Comparison of ENCODE assay signal across 16 mouse cellular contexts in genomic region chr15:84687904-84688303, GRCm38 (mm10). TPM values are rescaled to one million over a fixed set of nuclear protein-coding genes. Genes with fewer than 3 reads are reported as not detected.
A peak's percentile ranks its signal among the peaks of the same experiment; 100 is the strongest.
DNase-seq lines count a peak whose midpoint lies in the region; ATAC-seq and TF ChIP-seq lines count a peak whose summit lies in the region.
"Had no signal": no experiment of that assay in that cellular context is flagged by ENCODE, and none has a peak within 500 bp of the region (broad histone marks: within the 10 kb centered on the region; RNA-seq: fewer than 3 reads in every experiment).

No protein-coding gene starts in this region.

- peaks cover 39% of the 10 kb centered on the region for H3K4me1 ChIP-seq in kidney, embryonic 14.5 days (ENCODE audit: control insufficient read depth, insufficient read depth, low read length)
- H3K4me1 ChIP-seq in stomach, embryonic 16.5 days (ENCODE audit: control insufficient read depth, insufficient read depth, low read length) = peaks cover 15% of the 10 kb centered on the region
- no peaks in the 10 kb centered on the region for H3K4me1 ChIP-seq in stomach, postnatal 0 days (replicated peaks; ENCODE audit: control insufficient read depth, insufficient read depth)
- H3K4me1 ChIP-seq in intestine, embryonic 15.5 days (replicated peaks) = peaks cover 26% of the 10 kb centered on the region
- H3K4me1 ChIP-seq: embryonic facial prominence, embryonic 13.5 days; hindbrain, embryonic 15.5 days had no signal

- no peak overlapping the region for H3K4me2 ChIP-seq in kidney, embryonic 14.5 days (replicated peaks; ENCODE audit: low read depth, low read length)
- H3K4me2 ChIP-seq in stomach, embryonic 16.5 days (ENCODE audit: low read depth, low read length) = no peak overlapping the region
- no peak overlapping the region for H3K4me2 ChIP-seq in stomach, postnatal 0 days (replicated peaks; ENCODE audit: low read depth)
- no peak overlapping the region for H3K4me2 ChIP-seq in intestine, embryonic 15.5 days (replicated peaks)
- H3K4me2 ChIP-seq: embryonic facial prominence, embryonic 13.5 days; hindbrain, embryonic 15.5 days; liver, embryonic 15.5 days had no signal

- no peak overlapping the region for H3K4me3 ChIP-seq in kidney, embryonic 14.5 days (ENCODE audit: low read length)
- no peak overlapping the region for H3K4me3 ChIP-seq in stomach, embryonic 16.5 days (replicated peaks; ENCODE audit: low read length)
- no peak overlapping the region for H3K4me3 ChIP-seq in stomach, postnatal 0 days (ENCODE audit: low read depth, low read length)
- H3K4me3 ChIP-seq in intestine, embryonic 15.5 days (replicated peaks) = no peak overlapping the region
- H3K4me3 ChIP-seq: embryonic facial prominence, embryonic 13.5 days; hindbrain, embryonic 15.5 days; liver, embryonic 15.5 days; midbrain, embryonic 10.5 days had no signal

- peaks cover 51% of the 10 kb centered on the region for H3K36me3 ChIP-seq in kidney, embryonic 14.5 days (ENCODE audit: control insufficient read depth, insufficient read depth, low read length)
- peaks cover 4% of the 10 kb centered on the region; the same call in 1 of the 2 replicates for H3K36me3 ChIP-seq in stomach, embryonic 16.5 days (ENCODE audit: control insufficient read depth, insufficient read depth, low read length)
- peaks cover 5% of the 10 kb centered on the region for H3K36me3 ChIP-seq in stomach, postnatal 0 days (ENCODE audit: control insufficient read depth, insufficient read depth, low read length)
- H3K36me3 ChIP-seq in intestine, embryonic 15.5 days = peaks cover 40% of the 10 kb centered on the region

- no peaks in the 10 kb centered on the region for H3K9me3 ChIP-seq in kidney, embryonic 14.5 days (ENCODE audit: control insufficient read depth, low read length)
- no peaks in the 10 kb centered on the region for H3K9me3 ChIP-seq in stomach, embryonic 16.5 days (replicated peaks; ENCODE audit: control insufficient read depth, low read length)
- H3K9me3 ChIP-seq in stomach, postnatal 0 days (ENCODE audit: control insufficient read depth, low read length) = no peaks in the 10 kb centered on the region
- no peaks in the 10 kb centered on the region for H3K9me3 ChIP-seq in intestine, embryonic 15.5 days
- H3K9me3 ChIP-seq: embryonic facial prominence, embryonic 13.5 days; hindbrain, embryonic 15.5 days; liver, embryonic 15.5 days had no signal

- peak; percentile 64 for ATAC-seq in kidney, embryonic 14.5 days (ENCODE audit: low FRiP score, low TSS enrichment)
- no peak for ATAC-seq in stomach, embryonic 16.5 days (ENCODE audit: insufficient read depth, low FRiP score)
- no peak for ATAC-seq in stomach, postnatal 0 days (ENCODE audit: low FRiP score, low TSS enrichment)
- no peak for ATAC-seq in intestine, embryonic 15.5 days

- no peak for TF ChIP-seq EP300 in stomach, postnatal 0 days (optimal IDR thresholded peaks at IDR 0.05)

- TF ChIP-seq CTCF in stomach, postnatal 0 days (IDR thresholded peaks at IDR 0.05; ENCODE audit: low read depth) = no peak

- no peaks in the 10 kb centered on the region for H3K27me3 ChIP-seq in kidney, embryonic 14.5 days (ENCODE audit: control insufficient read depth, insufficient read depth, low read length)
- no peaks in the 10 kb centered on the region for H3K27me3 ChIP-seq in stomach, embryonic 16.5 days (ENCODE audit: control insufficient read depth, insufficient read depth, low read length)
- H3K27me3 ChIP-seq in stomach, postnatal 0 days (ENCODE audit: control insufficient read depth, insufficient read depth, low read length) = no peaks in the 10 kb centered on the region
- no peaks in the 10 kb centered on the region for H3K27me3 ChIP-seq in intestine, embryonic 15.5 days (replicated peaks)
- H3K27me3 ChIP-seq: embryonic facial prominence, embryonic 13.5 days; hindbrain, embryonic 15.5 days; liver, embryonic 15.5 days had no signal

- 28% methylated on average over 14 of the region's 14 CpGs for WGBS in kidney, embryonic 14.5 days
- 55% methylated on average over 14 of the region's 14 CpGs for WGBS in stomach, embryonic 16.5 days
- 50% methylated on average over 14 of the region's 14 CpGs for WGBS in stomach, postnatal 0 days
- 64% methylated on average over 14 of the region's 14 CpGs for WGBS in intestine, embryonic 15.5 days

- H3K9ac ChIP-seq in kidney, embryonic 14.5 days (ENCODE audit: low read depth, low read length) = peak overlapping the region; percentile 18; the same call in 1 of the 2 replicates
- no peak overlapping the region for H3K9ac ChIP-seq in stomach, embryonic 16.5 days (ENCODE audit: low read length)
- no peak overlapping the region for H3K9ac ChIP-seq in stomach, postnatal 0 days (ENCODE audit: low read length)
- H3K9ac ChIP-seq in intestine, embryonic 15.5 days = no peak overlapping the region
- H3K9ac ChIP-seq: embryonic facial prominence, embryonic 13.5 days; hindbrain, embryonic 15.5 days; liver, embryonic 15.5 days had no signal

- DNase-seq in kidney, postnatal 25 days = no peak
- no peak for DNase-seq in stomach, postnatal 0 days (ENCODE audit: low spot score)
- no peak for DNase-seq in left cerebral cortex, postnatal 14 days (ENCODE audit: low spot score in 2 of 2)
- DNase-seq in right cerebral cortex, adult 18-20 months = no peak
- DNase-seq in thymus, postnatal 14 days = no peak
- DNase-seq: cerebellum, adult 2 months; layer of hippocampus, postnatal 36 days; left cerebral cortex, postnatal 4 days had no signal

- intact Hi-C loops in left cerebral cortex, postnatal 14 days (cut with DNase I) = no loop called here

- H3K27ac ChIP-seq in kidney, embryonic 14.5 days (ENCODE audit: low read depth, low read length) = peak overlapping the region; percentile 52
- peak overlapping the region; percentile 20; the same call in 1 of the 2 replicates for H3K27ac ChIP-seq in stomach, embryonic 16.5 days (ENCODE audit: low read length)
- no peak overlapping the region; the same call in 1 of the 2 replicates for H3K27ac ChIP-seq in stomach, postnatal 0 days (replicated peaks)
- H3K27ac ChIP-seq in intestine, embryonic 15.5 days = 0 out of 2 replicates have a peak overlapping the region, but pooled peaks have one; percentile 34
- H3K27ac ChIP-seq: embryonic facial prominence, embryonic 13.5 days; hindbrain, embryonic 15.5 days; liver, embryonic 15.5 days; midbrain, embryonic 10.5 days had no signal

RNA-seq across cellular contexts. Expression of gene Prr5, which starts 18.5 kb away (rescaled TPM):
- 27.2 and 34.8 TPM in 2 replicates for polyA plus RNA-seq in kidney, embryonic 14.5 days (2014; fragmentation: Nextera tagmentation; extraction: Ambion mirVana)
- 29.8 and 31.1 TPM in 2 replicates for polyA plus RNA-seq in stomach, embryonic 16.5 days (2015; fragmentation: Nextera tagmentation; extraction: Ambion mirVana)
- 18.2 and 20.3 TPM in 2 replicates for polyA plus RNA-seq in stomach, postnatal 0 days (2015; fragmentation: Nextera tagmentation; extraction: Ambion mirVana)
- polyA plus RNA-seq in intestine, embryonic 15.5 days (2015; fragmentation: Nextera tagmentation; extraction: Ambion mirVana) = 65.4 and 71.3 TPM in 2 replicates
- total RNA-seq in left cerebral cortex, postnatal 14 days (2021) = 10 to 100 TPM; 11.9 to 13.7 TPM

RNA-seq across cellular contexts. Expression of gene Arhgap8, which starts 31.9 kb away (rescaled TPM):
- 8.7 and 10.2 TPM in 2 replicates for polyA plus RNA-seq in kidney, embryonic 14.5 days (2014; fragmentation: Nextera tagmentation; extraction: Ambion mirVana)
- polyA plus RNA-seq in stomach, embryonic 16.5 days (2015; fragmentation: Nextera tagmentation; extraction: Ambion mirVana) = 12.6 and 14.5 TPM in 2 replicates
- 20.2 and 22.0 TPM in 2 replicates for polyA plus RNA-seq in stomach, postnatal 0 days (2015; fragmentation: Nextera tagmentation; extraction: Ambion mirVana)
- 12.5 and 14.1 TPM in 2 replicates for polyA plus RNA-seq in intestine, embryonic 15.5 days (2015; fragmentation: Nextera tagmentation; extraction: Ambion mirVana)
- total RNA-seq in left cerebral cortex, postnatal 14 days (2021) = under 1 TPM in 1 of 2 experiments, not detected in 1; 0.40 TPM
- total RNA-seq: granulocyte monocyte progenitor cell, adult 5-6 weeks had no signal
